Mouse (Mus musculus) bone marrow macrophage, adult 2 months (primary cell): ENCODE measurements around the gene Ropn1. TPM values are rescaled to one million over a fixed set of nuclear protein-coding genes. Genes with fewer than 3 reads are reported as not detected.

ENCODE experiments used
- H3K27ac ChIP-seq: 2 replicates; pipeline ENCODE4 v1.5.1; 2012; ENCODE audit warnings: low read depth, low read length; ENCODE audit not compliant: insufficient read depth
- H3K4me1 ChIP-seq: 2 replicates; pipeline ENCODE4 v1.6.1; 2012; ENCODE audit warnings: low read length; ENCODE audit not compliant: control insufficient read depth, insufficient read depth
- H3K4me3 ChIP-seq: 2 replicates; pipeline ENCODE4 v1.5.1; 2012; ENCODE audit warnings: mild to moderate bottlenecking, low read length, moderate library complexity; ENCODE audit not compliant: insufficient read depth
- CTCF ChIP-seq: IDR thresholded peaks from 2 replicates; pipeline ENCODE4 v1.5.1; 2012; ENCODE audit warnings: low read depth, mild to moderate bottlenecking, low read length, moderate library complexity
- POLR2A ChIP-seq: IDR thresholded peaks from 2 replicates; pipeline ENCODE4 v1.6.1; 2012; ENCODE audit warnings: mild to moderate bottlenecking, low read depth, low read length, borderline replicate concordance
- polyA plus RNA-seq: library from polyadenylated mRNA; stranded (reverse); fragments of >200 nt; gene quantifications from 2 replicates; pipeline ENCODE4 v1.2.4, GENCODE M21; 2012; ENCODE audit not compliant: missing spikeins, insufficient read depth, insufficient read length

Ropn1 gene
- polyA plus RNA-seq, 1 experiment: not detected

GRCm38 (mm10) chr16:34706487-34706946 lies 56.8 kb downstream of the Ropn1 start:
- TF ChIP-seq POLR2A (no peak), CTCF (no peak)
- Histone ChIP-seq H3K4me1 (no peaks in the 10 kb centered on the region), H3K4me3 (no peak overlapping the region), H3K27ac (no peak overlapping the region)

GRCm38 (mm10) chr16:34711481-34711880 lies 61.8 kb downstream of the Ropn1 start:
- H3K27ac ChIP-seq: no peak overlapping the region
- no peak overlapping the region for H3K4me3 ChIP-seq
- TF ChIP-seq CTCF (0 out of 2 replicates have a peak, but pooled peaks have one; percentile 23), POLR2A (no peak)
- no peaks in the 10 kb centered on the region for H3K4me1 ChIP-seq

GRCm38 (mm10) chr16:34725156-34725555 lies 75.4 kb downstream of the Ropn1 start:
- Histone ChIP-seq H3K4me3 (no peak overlapping the region), H3K4me1 (no peaks in the 10 kb centered on the region), H3K27ac (no peak overlapping the region)
- no peak for TF ChIP-seq CTCF
- no peak for TF ChIP-seq POLR2A

Other genes starting within 250 kb of the Ropn1 start
- 0.24 TPM in 1 of 2 replicates, not detected in the other for gene Kalrn, start 76.4 kb upstream of the Ropn1 start, polyA plus RNA-seq
- 4.0 and 4.3 TPM in 2 replicates for gene Ccdc14, start 40.7 kb downstream of the Ropn1 start, polyA plus RNA-seq
- 1.0 and 1.3 TPM in 2 replicates for gene Mylk, start 95.3 kb downstream of the Ropn1 start, polyA plus RNA-seq